Mouse (Mus musculus): ENCODE measurements around the gene Cyp17a1. TPM values are rescaled to one million over a fixed set of nuclear protein-coding genes. Genes with fewer than 3 reads are reported as not detected.
A peak's percentile ranks its signal among the peaks of the same experiment; 100 is the strongest.

The Cyp17a1 gene
- total and polyA plus RNA-seq, 2 experiments from 2014 or later: not detected

- Histone ChIP-seq H3K27me3 (ENCODE audit: insufficient read depth, low read length) (no peaks in the 10 kb centered on the region), H3K4me2 (ENCODE audit: low read depth, low read length, poor library complexity, severe bottlenecking) (no peak overlapping the region), H3K4me3 (ENCODE audit: low read depth, low read length) (no peak overlapping the region), H3K9me3 (ENCODE audit: low read length) (no peaks in the 10 kb centered on the region), H3K27ac (ENCODE audit: low read depth, low read length) (0 out of 2 replicates have a peak overlapping the region, but pooled peaks have one; percentile 6), H3K36me3 (ENCODE audit: insufficient read depth, low read length) (no peaks in the 10 kb centered on the region), H3K9ac (replicated peaks; ENCODE audit: low read length, poor library complexity, severe bottlenecking) (no peak overlapping the region), H3K4me1 (ENCODE audit: insufficient read depth, low read length) (peaks cover 20% of the 10 kb centered on the region; the same call in 1 of the 2 replicates)
- ATAC-seq (ENCODE audit: low FRiP score): no peak
- no peak for TF ChIP-seq CTCF (IDR thresholded peaks at IDR 0.05)
- 63% methylated on average over 14 of the region's 14 CpGs for WGBS
- no peak for DNase-seq (ENCODE audit: low spot score)
Observed at GRCm38 (mm10) chr19:46620016-46620808, 52.8 kb downstream of the Cyp17a1 start.

DNA sequence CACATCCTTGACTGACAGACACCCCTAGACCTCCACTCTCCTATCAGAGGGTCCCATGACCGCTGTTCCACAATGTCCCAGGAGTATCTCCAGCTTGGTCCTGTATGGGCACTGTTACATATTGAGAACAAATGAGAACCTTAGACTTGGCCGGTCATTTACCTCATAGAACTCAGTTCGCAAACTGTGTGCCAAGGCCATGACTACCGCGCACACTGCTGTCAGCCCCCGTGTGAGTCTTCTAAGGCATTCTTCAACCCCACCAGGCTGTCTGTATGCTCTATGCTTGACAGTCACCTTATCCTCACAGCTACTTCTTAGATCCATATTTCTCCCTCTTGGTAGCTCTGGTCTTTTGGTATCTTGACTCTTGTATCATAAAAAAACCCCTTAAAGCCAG, 53.5 kb downstream of the Cyp17a1 start:
- no peaks in the 10 kb centered on the region for H3K36me3 ChIP-seq (ENCODE audit: insufficient read depth, low read length)
- TF ChIP-seq CTCF (IDR thresholded peaks at IDR 0.05): no peak
- H3K4me1 ChIP-seq (ENCODE audit: insufficient read depth, low read length): peaks cover 20% of the 10 kb centered on the region; the same call in 1 of the 2 replicates
- no peak overlapping the region for H3K27ac ChIP-seq (ENCODE audit: low read depth, low read length)
- H3K9me3 ChIP-seq (ENCODE audit: low read length): no peaks in the 10 kb centered on the region
- no peak overlapping the region for H3K4me3 ChIP-seq (ENCODE audit: low read depth, low read length)
- H3K9ac ChIP-seq (replicated peaks; ENCODE audit: low read length, poor library complexity, severe bottlenecking): no peak overlapping the region
- H3K4me2 ChIP-seq (ENCODE audit: low read depth, low read length, poor library complexity, severe bottlenecking): no peak overlapping the region
- no peak for ATAC-seq (ENCODE audit: low FRiP score)
- 90% methylated on average over 6 of the region's 6 CpGs for WGBS
- DNase-seq (ENCODE audit: low spot score): no peak
- no peaks in the 10 kb centered on the region for H3K27me3 ChIP-seq (ENCODE audit: insufficient read depth, low read length)

DNA sequence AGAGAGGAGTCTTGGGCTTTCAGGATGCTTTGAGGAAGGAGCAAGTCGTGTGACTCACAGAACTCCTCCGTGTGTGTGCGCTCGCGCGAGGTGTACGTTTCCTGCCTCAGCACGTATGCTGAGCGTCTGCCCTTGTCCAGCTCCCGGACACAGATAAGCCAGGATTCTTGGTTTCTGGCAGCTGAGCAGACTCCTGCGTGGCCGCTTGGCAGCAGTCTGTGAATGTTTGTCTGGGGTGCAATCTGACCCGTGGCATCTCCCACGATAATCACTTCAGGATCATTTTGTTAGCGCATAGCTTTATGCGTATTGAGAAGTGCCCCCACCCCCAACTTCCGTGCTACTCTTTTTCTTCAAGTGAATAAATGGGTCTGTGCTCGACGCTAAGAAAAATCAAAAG, 54.0 kb downstream of the Cyp17a1 start:
- TF ChIP-seq CTCF (IDR thresholded peaks at IDR 0.05): no peak
- Histone ChIP-seq H3K4me2 (ENCODE audit: low read depth, low read length, poor library complexity, severe bottlenecking) (no peak overlapping the region), H3K4me1 (ENCODE audit: insufficient read depth, low read length) (peaks cover 20% of the 10 kb centered on the region; the same call in 1 of the 2 replicates), H3K36me3 (ENCODE audit: insufficient read depth, low read length) (no peaks in the 10 kb centered on the region; the same call in 1 of the 2 replicates), H3K9ac (replicated peaks; ENCODE audit: low read length, poor library complexity, severe bottlenecking) (no peak overlapping the region), H3K27me3 (ENCODE audit: insufficient read depth, low read length) (no peaks in the 10 kb centered on the region), H3K4me3 (ENCODE audit: low read depth, low read length) (no peak overlapping the region), H3K9me3 (ENCODE audit: low read length) (no peaks in the 10 kb centered on the region), H3K27ac (ENCODE audit: low read depth, low read length) (0 out of 2 replicates have a peak overlapping the region, but pooled peaks have one; percentile 2)
- ATAC-seq (ENCODE audit: low FRiP score): no peak
- DNase-seq (ENCODE audit: low spot score): peak; percentile 25
- 68% methylated on average over 19 of the region's 19 CpGs for WGBS

DNA sequence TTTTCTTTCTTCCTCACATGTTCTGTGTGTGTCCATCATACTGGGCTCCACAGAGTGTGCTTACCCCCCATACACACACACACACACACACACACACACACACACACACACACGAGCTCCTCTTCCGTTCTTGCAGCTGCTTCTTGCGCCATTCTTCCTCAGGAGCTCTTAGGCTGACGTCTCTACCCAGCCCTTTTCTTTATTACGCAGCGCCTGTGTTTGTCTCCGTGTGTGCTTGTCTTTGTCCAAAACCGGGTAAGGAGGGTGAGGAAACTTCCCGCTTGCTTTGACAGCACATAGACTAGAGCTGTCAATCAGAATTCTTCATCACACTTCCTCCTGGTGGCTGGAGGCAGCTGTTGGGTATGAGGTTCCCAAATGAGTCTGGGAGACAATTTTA, 54.6 kb downstream of the Cyp17a1 start:
- Histone ChIP-seq H3K4me2 (ENCODE audit: low read depth, low read length, poor library complexity, severe bottlenecking) (no peak overlapping the region), H3K27me3 (ENCODE audit: insufficient read depth, low read length) (no peaks in the 10 kb centered on the region), H3K9ac (replicated peaks; ENCODE audit: low read length, poor library complexity, severe bottlenecking) (no peak overlapping the region), H3K4me1 (ENCODE audit: insufficient read depth, low read length) (peaks cover 14% of the 10 kb centered on the region; the same call in 1 of the 2 replicates), H3K36me3 (ENCODE audit: insufficient read depth, low read length) (no peaks in the 10 kb centered on the region; the same call in 1 of the 2 replicates), H3K27ac (ENCODE audit: low read depth, low read length) (0 out of 2 replicates have a peak overlapping the region, but pooled peaks have one; percentile 2), H3K9me3 (ENCODE audit: low read length) (no peaks in the 10 kb centered on the region), H3K4me3 (ENCODE audit: low read depth, low read length) (no peak overlapping the region)
- no peak for DNase-seq (ENCODE audit: low spot score)
- no peak for ATAC-seq (ENCODE audit: low FRiP score)
- TF ChIP-seq CTCF (IDR thresholded peaks at IDR 0.05): no peak
- WGBS: 42% methylated on average over 9 of the region's 9 CpGs

GRCm38 (mm10) chr19:46617361-46617760, 55.6 kb downstream of the Cyp17a1 start:
- Histone ChIP-seq H3K27me3 (ENCODE audit: insufficient read depth, low read length) (no peaks in the 10 kb centered on the region), H3K9me3 (ENCODE audit: low read length) (no peaks in the 10 kb centered on the region), H3K9ac (replicated peaks; ENCODE audit: low read length, poor library complexity, severe bottlenecking) (no peak overlapping the region), H3K4me2 (ENCODE audit: low read depth, low read length, poor library complexity, severe bottlenecking) (no peak overlapping the region), H3K4me3 (ENCODE audit: low read depth, low read length) (no peak overlapping the region), H3K4me1 (ENCODE audit: insufficient read depth, low read length) (peaks cover 10% of the 10 kb centered on the region; the same call in 1 of the 2 replicates), H3K36me3 (ENCODE audit: insufficient read depth, low read length) (no peaks in the 10 kb centered on the region; the same call in 1 of the 2 replicates), H3K27ac (ENCODE audit: low read depth, low read length) (no peak overlapping the region)
- 93% methylated on average over 8 of the region's 8 CpGs for WGBS
- ATAC-seq (ENCODE audit: low FRiP score): no peak
- TF ChIP-seq CTCF (IDR thresholded peaks at IDR 0.05): no peak
- no peak for DNase-seq (ENCODE audit: low spot score)

Other genes with a start within 250 kb of the Cyp17a1 start
- gene Trim8, start 171.5 kb downstream of the Cyp17a1 start, total RNA-seq (2014; rRNA removed): 96.6 and 103 TPM in 2 replicates
- gene Trim8, start 171.5 kb downstream of the Cyp17a1 start, polyA plus RNA-seq (2015; fragmentation: Nextera tagmentation; extraction: Ambion mirVana): 27.8 and 30.4 TPM in 2 replicates
- 94.5 and 109 TPM in 2 replicates for gene Arl3, start 100.0 kb downstream of the Cyp17a1 start, total RNA-seq (2014; rRNA removed)
- gene Arl3, start 100.0 kb downstream of the Cyp17a1 start, polyA plus RNA-seq (2015; fragmentation: Nextera tagmentation; extraction: Ambion mirVana): 192 and 194 TPM in 2 replicates
- gene Sfxn2, start 99.8 kb downstream of the Cyp17a1 start, total RNA-seq (2014; rRNA removed): 5.9 and 6.0 TPM in 2 replicates
- 9.5 and 9.8 TPM in 2 replicates for gene Sfxn2, start 99.8 kb downstream of the Cyp17a1 start, polyA plus RNA-seq (2015; fragmentation: Nextera tagmentation; extraction: Ambion mirVana)
- 44.2 and 44.8 TPM in 2 replicates for gene Wbp1l, start 74.1 kb downstream of the Cyp17a1 start, total RNA-seq (2014; rRNA removed)
- 27.1 and 27.8 TPM in 2 replicates for gene Wbp1l, start 74.1 kb downstream of the Cyp17a1 start, polyA plus RNA-seq (2015; fragmentation: Nextera tagmentation; extraction: Ambion mirVana)
- gene Borcs7, start 16.7 kb upstream of the Cyp17a1 start, total RNA-seq (2014; rRNA removed): 13.2 and 16.3 TPM in 2 replicates
- 41.3 and 43.0 TPM in 2 replicates for gene Borcs7, start 16.7 kb upstream of the Cyp17a1 start, polyA plus RNA-seq (2015; fragmentation: Nextera tagmentation; extraction: Ambion mirVana)
- 21.3 and 28.9 TPM in 2 replicates for gene As3mt, start 34.3 kb upstream of the Cyp17a1 start, total RNA-seq (2014; rRNA removed)
- gene As3mt, start 34.3 kb upstream of the Cyp17a1 start, polyA plus RNA-seq (2015; fragmentation: Nextera tagmentation; extraction: Ambion mirVana): 36.4 and 37.9 TPM in 2 replicates
- 26.1 and 37.5 TPM in 2 replicates for gene Cnnm2, start 88.4 kb upstream of the Cyp17a1 start, total RNA-seq (2014; rRNA removed)
- 8.2 and 8.3 TPM in 2 replicates for gene Cnnm2, start 88.4 kb upstream of the Cyp17a1 start, polyA plus RNA-seq (2015; fragmentation: Nextera tagmentation; extraction: Ambion mirVana)